Mouse (Mus musculus) olfactory bulb, adult 2 months (tissue): ENCODE data around the gene Rtn2.

ENCODE experiments used
- CTCF ChIP-seq: fragments of 200-500 bp; IDR thresholded peaks from 2 replicates; pipeline ENCODE4 v1.5.1; 2012; ENCODE audit warnings: low read depth, mild to moderate bottlenecking, low read length, moderate library complexity; ENCODE audit not compliant: insufficient read depth
- POLR2A ChIP-seq: fragments of 200-500 bp; IDR thresholded peaks from 2 replicates; pipeline ENCODE4 v1.6.1; 2012; ENCODE audit warnings: mild to moderate bottlenecking, low read depth, low read length, moderate library complexity; ENCODE audit not compliant: insufficient read depth

DNA sequence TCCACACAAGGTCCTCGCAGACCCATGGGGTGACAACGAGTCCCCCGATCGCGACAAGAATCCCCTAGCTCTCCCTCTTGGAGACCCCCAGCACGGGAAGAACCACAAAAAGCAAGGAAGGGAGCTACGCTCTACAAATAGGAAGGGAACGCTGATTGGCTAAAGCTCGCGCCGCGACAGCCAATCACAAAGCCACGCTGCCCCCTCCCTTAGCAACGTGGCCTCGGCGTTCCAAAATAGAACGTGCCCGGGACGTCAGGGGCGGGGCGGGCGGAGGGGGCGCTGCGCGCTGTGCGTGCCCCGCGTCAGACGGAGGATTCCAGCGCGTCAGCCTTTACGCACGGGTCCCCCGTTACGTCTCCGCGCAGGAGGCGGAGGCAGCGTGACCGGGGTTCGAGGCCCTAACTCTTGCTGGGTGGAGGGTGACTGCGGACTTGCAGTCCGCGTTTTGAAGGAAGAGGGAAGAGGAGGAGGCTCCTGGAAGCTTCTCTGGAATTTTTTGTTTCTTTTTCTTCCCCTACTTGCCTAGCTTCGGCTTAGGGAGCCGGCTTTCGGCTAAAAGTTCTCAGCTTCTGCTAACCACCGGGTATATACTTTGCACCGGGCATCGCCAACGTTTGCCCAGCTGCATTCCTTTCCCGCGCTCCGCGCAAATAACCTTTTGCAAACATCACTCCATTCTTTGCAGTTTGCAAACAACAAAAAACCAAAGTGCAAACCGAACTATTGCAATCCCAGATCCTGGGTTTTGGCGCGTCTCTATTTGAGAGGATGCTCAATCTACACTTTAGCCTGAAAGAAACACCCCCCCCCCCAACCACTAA is 26.2 kb downstream of the Rtn2 start:
- no peak for TF ChIP-seq CTCF
- TF ChIP-seq POLR2A = peak; percentile 42; the same call in 1 of the 2 replicates
